Mouse (Mus musculus) frontal cortex, postnatal 36 days (tissue): ENCODE data around the gene Adgrg1.
A peak's percentile ranks its signal among the peaks of the same experiment; 100 is the strongest.
"Not testable (repeated sequence)": the region's sequence is repeated elsewhere in the genome, so short reads cannot be mapped to it uniquely, and the experiment has no call there.

Source experiments
- DNase-seq, 2 experiments: peaks; one replicate each; pipeline ENCODE4 v3.0.0; 2022; ENCODE audit warnings: low spot score in 2 of 2

The Adgrg1 gene

GRCm38 (mm10) chr8:94996037-94996436 lies 21.5 kb downstream of the Adgrg1 start:
- no peak for DNase-seq

GRCm38 (mm10) chr8:94996899-94997856 lies 22.6 kb downstream of the Adgrg1 start:
- no peak for DNase-seq

GRCm38 (mm10) chr8:94997857-94998243 lies 23.3 kb downstream of the Adgrg1 start:
- no peak for DNase-seq

GRCm38 (mm10) chr8:94998431-94998830 lies 23.9 kb downstream of the Adgrg1 start:
- no peak for DNase-seq

GRCm38 (mm10) chr8:94999004-94999403 lies 24.5 kb downstream of the Adgrg1 start:
- no peak for DNase-seq

GRCm38 (mm10) chr8:94999956-95000355 lies 25.4 kb downstream of the Adgrg1 start:
- DNase-seq = no peak

- DNase-seq = no peak
These were observed 26.1 kb downstream of the Adgrg1 start for GRCm38 (mm10) chr8:95000684-95001083.

- no peak for DNase-seq
These were observed 26.6 kb downstream of the Adgrg1 start for GRCm38 (mm10) chr8:95001165-95001564.

- peak; percentile 67 to 75 for DNase-seq
These were observed 27.1 kb downstream of the Adgrg1 start for GRCm38 (mm10) chr8:95001655-95002054.

GRCm38 (mm10) chr8:95002089-95002655 lies 27.6 kb downstream of the Adgrg1 start:
- DNase-seq = no peak

- DNase-seq = no peak
These were observed 37.9 kb downstream of the Adgrg1 start for GRCm38 (mm10) chr8:95012442-95012919.

GRCm38 (mm10) chr8:95015866-95016265 lies 41.3 kb downstream of the Adgrg1 start:
- DNase-seq = no peak

- no peak for DNase-seq
These were observed 42.1 kb downstream of the Adgrg1 start for GRCm38 (mm10) chr8:95016684-95017083.

- no peak for DNase-seq
These were observed 42.9 kb downstream of the Adgrg1 start, which contains the start of gene Adgrg3 for GRCm38 (mm10) chr8:95017451-95017850. Adgrg3 (plus strand) TSS chr8:95017692.

GRCm38 (mm10) chr8:95017969-95018635 lies 43.6 kb downstream of the Adgrg1 start:
- DNase-seq = no peak

GRCm38 (mm10) chr8:95020293-95020777 lies 45.8 kb downstream of the Adgrg1 start:
- no peak for DNase-seq

- no peak for DNase-seq
These were observed 46.3 kb downstream of the Adgrg1 start for GRCm38 (mm10) chr8:95020821-95021220.

- DNase-seq = no peak
These were observed 48.6 kb downstream of the Adgrg1 start for GRCm38 (mm10) chr8:95023201-95023600.

- no peak for DNase-seq
These were observed 49.8 kb downstream of the Adgrg1 start for GRCm38 (mm10) chr8:95024387-95024786.

GRCm38 (mm10) chr8:95025421-95025820 lies 50.9 kb downstream of the Adgrg1 start:
- DNase-seq = no peak

GRCm38 (mm10) chr8:95028391-95028790 lies 53.8 kb downstream of the Adgrg1 start:
- DNase-seq = not testable (repeated sequence)
